Mouse (Mus musculus): ENCODE measurements around the gene Zfp784. TPM values are rescaled to one million over a fixed set of nuclear protein-coding genes. Genes with fewer than 3 reads are reported as not detected.

Gene Zfp784
- total RNA-seq, 1 experiment from 2014 or later = 2.9 TPM

- no peak for ATAC-seq (replicated peaks; ENCODE audit: low read depth, poor library complexity, severe bottlenecking)
Measured at GRCm38 (mm10) chr7:5059421-5059820, 21.2 kb upstream of the Zfp784 start.

GRCm38 (mm10) chr7:5058631-5059030 lies 20.4 kb upstream of the Zfp784 start:
- ATAC-seq (replicated peaks; ENCODE audit: low read depth, poor library complexity, severe bottlenecking) = no peak

- 0 out of 2 replicates have a peak, but pooled peaks have one; percentile 11 for ATAC-seq (replicated peaks; ENCODE audit: low read depth, poor library complexity, severe bottlenecking)
Measured at GRCm38 (mm10) chr7:5057804-5058203, 19.6 kb upstream of the Zfp784 start.

- no peak for ATAC-seq (replicated peaks; ENCODE audit: low read depth, poor library complexity, severe bottlenecking)
Measured at GRCm38 (mm10) chr7:5057381-5057780, 19.1 kb upstream of the Zfp784 start.

GRCm38 (mm10) chr7:5056651-5057263 lies 18.5 kb upstream of the Zfp784 start:
- no peak for ATAC-seq (replicated peaks; ENCODE audit: low read depth, poor library complexity, severe bottlenecking)

- 0 out of 2 replicates have a peak, but pooled peaks have one; percentile 9 for ATAC-seq (replicated peaks; ENCODE audit: low read depth, poor library complexity, severe bottlenecking)
Measured at GRCm38 (mm10) chr7:5053456-5054179, 15.4 kb upstream of the Zfp784 start.

- no peak for ATAC-seq (replicated peaks; ENCODE audit: low read depth, poor library complexity, severe bottlenecking)
Measured at GRCm38 (mm10) chr7:5052931-5053343, 14.7 kb upstream of the Zfp784 start.

- ATAC-seq (replicated peaks; ENCODE audit: low read depth, poor library complexity, severe bottlenecking) = no peak
Measured at GRCm38 (mm10) chr7:5052438-5052837, 14.2 kb upstream of the Zfp784 start.

GRCm38 (mm10) chr7:5051193-5052192 lies 13.2 kb upstream of the Zfp784 start, which contains the start of gene Zfp580:
Zfp580 (plus strand) TSS chr7:5051538.
- ATAC-seq (replicated peaks; ENCODE audit: low read depth, poor library complexity, severe bottlenecking) = peak; percentile 62

GRCm38 (mm10) chr7:5047313-5047712 lies 9.1 kb upstream of the Zfp784 start:
- peak; percentile 63 for ATAC-seq (replicated peaks; ENCODE audit: low read depth, poor library complexity, severe bottlenecking)

GRCm38 (mm10) chr7:5046112-5046511 lies 7.9 kb upstream of the Zfp784 start:
- no peak for ATAC-seq (replicated peaks; ENCODE audit: low read depth, poor library complexity, severe bottlenecking)

GRCm38 (mm10) chr7:5044981-5045380 lies 6.7 kb upstream of the Zfp784 start:
- peak; percentile 24; the same call in 1 of the 2 replicates for ATAC-seq (replicated peaks; ENCODE audit: low read depth, poor library complexity, severe bottlenecking)

GRCm38 (mm10) chr7:5038940-5039339 lies 694 bp upstream of the Zfp784 start:
- no peak for ATAC-seq (replicated peaks; ENCODE audit: low read depth, poor library complexity, severe bottlenecking)

- ATAC-seq (replicated peaks; ENCODE audit: low read depth, poor library complexity, severe bottlenecking) = no peak
Measured at GRCm38 (mm10) chr7:5037467-5037866, 779 bp downstream of the Zfp784 start.

GRCm38 (mm10) chr7:5037026-5037425 lies 1.2 kb downstream of the Zfp784 start:
- ATAC-seq (replicated peaks; ENCODE audit: low read depth, poor library complexity, severe bottlenecking) = no peak

GRCm38 (mm10) chr7:5036136-5036535 lies 2.1 kb downstream of the Zfp784 start:
- ATAC-seq (replicated peaks; ENCODE audit: low read depth, poor library complexity, severe bottlenecking) = no peak

GRCm38 (mm10) chr7:5035628-5036027 lies 2.6 kb downstream of the Zfp784 start:
- no peak for ATAC-seq (replicated peaks; ENCODE audit: low read depth, poor library complexity, severe bottlenecking)

- ATAC-seq (replicated peaks; ENCODE audit: low read depth, poor library complexity, severe bottlenecking) = no peak
Measured at GRCm38 (mm10) chr7:5033818-5034217, 4.4 kb downstream of the Zfp784 start, which contains the start of gene 4632433K11Rik. 4632433K11Rik (plus strand) TSS chr7:5034118.

- ATAC-seq (replicated peaks; ENCODE audit: low read depth, poor library complexity, severe bottlenecking) = no peak
Measured at GRCm38 (mm10) chr7:5031496-5031895, 6.8 kb downstream of the Zfp784 start.

- ATAC-seq (replicated peaks; ENCODE audit: low read depth, poor library complexity, severe bottlenecking) = no peak
Measured at GRCm38 (mm10) chr7:5030554-5031275, 7.5 kb downstream of the Zfp784 start.
